Mouse (Mus musculus): ENCODE measurements around the gene Dtwd1. TPM values are rescaled to one million over a fixed set of nuclear protein-coding genes. Genes with fewer than 3 reads are reported as not detected.
"Not testable (repeated sequence)": the region's sequence is repeated elsewhere in the genome, so short reads cannot be mapped to it uniquely, and the experiment has no call there.

The Dtwd1 gene
- polyA plus RNA-seq, 1 experiment from 2014 or later, result 28.8 TPM

GRCm38 (mm10) chr2:126192129-126192528, 40.2 kb downstream of the Dtwd1 start:
- Histone ChIP-seq H3K9ac (replicated peaks; ENCODE audit: low read length) (no peak overlapping the region), H3K4me2 (ENCODE audit: low read depth, low read length) (no peak overlapping the region), H3K9me3 (replicated peaks; ENCODE audit: control insufficient read depth, low read length) (no peaks in the 10 kb centered on the region), H3K27ac (replicated peaks; ENCODE audit: low read depth, low read length) (no peak overlapping the region), H3K4me1 (ENCODE audit: control insufficient read depth, insufficient read depth, low read length) (no peaks in the 10 kb centered on the region), H3K27me3 (ENCODE audit: control insufficient read depth, insufficient read depth, low read length) (no peaks in the 10 kb centered on the region), H3K4me3 (ENCODE audit: low read depth, low read length) (no peak overlapping the region), H3K36me3 (replicated peaks; ENCODE audit: control insufficient read depth, insufficient read depth, low read depth, low read length) (no peaks in the 10 kb centered on the region)
- 86% methylated on average over 2 of the region's 2 CpGs for WGBS
- no peak for ATAC-seq (replicated peaks; ENCODE audit: insufficient number of reproducible peaks, low FRiP score, low TSS enrichment, low read depth)
- no peak for DNase-seq (ENCODE audit: low spot score)

- H3K4me3 ChIP-seq (ENCODE audit: low read depth, low read length), result no peak overlapping the region
- H3K4me1 ChIP-seq (ENCODE audit: control insufficient read depth, insufficient read depth, low read length), result no peaks in the 10 kb centered on the region
- no peak overlapping the region for H3K27ac ChIP-seq (replicated peaks; ENCODE audit: low read depth, low read length)
- no peak overlapping the region for H3K9ac ChIP-seq (replicated peaks; ENCODE audit: low read length)
- no peaks in the 10 kb centered on the region for H3K9me3 ChIP-seq (replicated peaks; ENCODE audit: control insufficient read depth, low read length)
- H3K27me3 ChIP-seq (ENCODE audit: control insufficient read depth, insufficient read depth, low read length), result no peaks in the 10 kb centered on the region
- ATAC-seq (replicated peaks; ENCODE audit: insufficient number of reproducible peaks, low FRiP score, low TSS enrichment, low read depth) (no peak), DNase-seq (ENCODE audit: low spot score) (no peak)
- WGBS, result 73% methylated on average over 12 of the region's 12 CpGs
- H3K4me2 ChIP-seq (ENCODE audit: low read depth, low read length), result no peak overlapping the region
- no peaks in the 10 kb centered on the region for H3K36me3 ChIP-seq (replicated peaks; ENCODE audit: control insufficient read depth, insufficient read depth, low read depth, low read length)
Measured at GRCm38 (mm10) chr2:126195631-126196356, 43.9 kb downstream of the Dtwd1 start.

- no peaks in the 10 kb centered on the region for H3K4me1 ChIP-seq (ENCODE audit: control insufficient read depth, insufficient read depth, low read length)
- no peak overlapping the region for H3K27ac ChIP-seq (replicated peaks; ENCODE audit: low read depth, low read length)
- H3K27me3 ChIP-seq (ENCODE audit: control insufficient read depth, insufficient read depth, low read length), result no peaks in the 10 kb centered on the region
- H3K4me2 ChIP-seq (ENCODE audit: low read depth, low read length), result no peak overlapping the region
- no peak overlapping the region for H3K4me3 ChIP-seq (ENCODE audit: low read depth, low read length)
- no peaks in the 10 kb centered on the region for H3K36me3 ChIP-seq (replicated peaks; ENCODE audit: control insufficient read depth, insufficient read depth, low read depth, low read length)
- WGBS, result 90% methylated on average over 3 of the region's 3 CpGs
- DNase-seq (ENCODE audit: low spot score) (no peak), ATAC-seq (replicated peaks; ENCODE audit: insufficient number of reproducible peaks, low FRiP score, low TSS enrichment, low read depth) (no peak)
- H3K9me3 ChIP-seq (replicated peaks; ENCODE audit: control insufficient read depth, low read length), result no peaks in the 10 kb centered on the region
- no peak overlapping the region for H3K9ac ChIP-seq (replicated peaks; ENCODE audit: low read length)
Measured at GRCm38 (mm10) chr2:126198971-126199370, 47.0 kb downstream of the Dtwd1 start.

GRCm38 (mm10) chr2:126211011-126211680, 59.2 kb downstream of the Dtwd1 start:
- Histone ChIP-seq H3K4me2 (ENCODE audit: low read depth, low read length) (no peak overlapping the region), H3K9ac (replicated peaks; ENCODE audit: low read length) (no peak overlapping the region), H3K4me1 (ENCODE audit: control insufficient read depth, insufficient read depth, low read length) (no peaks in the 10 kb centered on the region), H3K36me3 (replicated peaks; ENCODE audit: control insufficient read depth, insufficient read depth, low read depth, low read length) (no peaks in the 10 kb centered on the region), H3K9me3 (replicated peaks; ENCODE audit: control insufficient read depth, low read length) (no peaks in the 10 kb centered on the region), H3K27me3 (ENCODE audit: control insufficient read depth, insufficient read depth, low read length) (no peaks in the 10 kb centered on the region), H3K4me3 (ENCODE audit: low read depth, low read length) (no peak overlapping the region), H3K27ac (replicated peaks; ENCODE audit: low read depth, low read length) (no peak overlapping the region)
- ATAC-seq (replicated peaks; ENCODE audit: insufficient number of reproducible peaks, low FRiP score, low TSS enrichment, low read depth) (no peak), DNase-seq (ENCODE audit: low spot score) (no peak)
- 82% methylated on average over 6 of the region's 6 CpGs for WGBS

- not testable (repeated sequence) for ATAC-seq (replicated peaks; ENCODE audit: insufficient number of reproducible peaks, low FRiP score, low TSS enrichment, low read depth); H3K9me3 ChIP-seq (replicated peaks; ENCODE audit: control insufficient read depth, low read length); H3K9ac ChIP-seq (replicated peaks; ENCODE audit: low read length); H3K27me3 ChIP-seq (ENCODE audit: control insufficient read depth, insufficient read depth, low read length); H3K36me3 ChIP-seq (replicated peaks; ENCODE audit: control insufficient read depth, insufficient read depth, low read depth, low read length); H3K4me3 ChIP-seq (ENCODE audit: low read depth, low read length); H3K27ac ChIP-seq (replicated peaks; ENCODE audit: low read depth, low read length); DNase-seq (ENCODE audit: low spot score); H3K4me2 ChIP-seq (ENCODE audit: low read depth, low read length); H3K4me1 ChIP-seq (ENCODE audit: control insufficient read depth, insufficient read depth, low read length)
- WGBS, result 88% methylated on average over 3 of the region's 3 CpGs
Measured at GRCm38 (mm10) chr2:126214800-126215199, 62.9 kb downstream of the Dtwd1 start, which contains the start of gene Gm17555. Gm17555 (plus strand) TSS chr2:126215100.

Other genes with a start within 250 kb of the Dtwd1 start
- gene Fgf7, start 117.5 kb upstream of the Dtwd1 start, polyA plus RNA-seq (2014; fragmentation: Nextera tagmentation; extraction: Ambion mirVana), result 1.4 and 1.9 TPM in 2 replicates
- not detected in 2 replicates for gene Fam227b, start 137 bp upstream of the Dtwd1 start, polyA plus RNA-seq (2014; fragmentation: Nextera tagmentation; extraction: Ambion mirVana)
- gene Gm17555, start 63.0 kb downstream of the Dtwd1 start, polyA plus RNA-seq (2014; fragmentation: Nextera tagmentation; extraction: Ambion mirVana), result not detected in 2 replicates

Data from embryonic facial prominence, embryonic 11.5 days (tissue).